Mouse (Mus musculus): ENCODE results near the gene Camk2d. TPM values are rescaled to one million over a fixed set of nuclear protein-coding genes. Genes with fewer than 3 reads are reported as not detected.

Camk2d gene
- total RNA-seq, 1 experiment from 2014 or later: 78.9 TPM

- DNase-seq: no peak
Measured at GRCm38 (mm10) chr3:126691565-126691964, 95.5 kb downstream of the Camk2d start.

DNA sequence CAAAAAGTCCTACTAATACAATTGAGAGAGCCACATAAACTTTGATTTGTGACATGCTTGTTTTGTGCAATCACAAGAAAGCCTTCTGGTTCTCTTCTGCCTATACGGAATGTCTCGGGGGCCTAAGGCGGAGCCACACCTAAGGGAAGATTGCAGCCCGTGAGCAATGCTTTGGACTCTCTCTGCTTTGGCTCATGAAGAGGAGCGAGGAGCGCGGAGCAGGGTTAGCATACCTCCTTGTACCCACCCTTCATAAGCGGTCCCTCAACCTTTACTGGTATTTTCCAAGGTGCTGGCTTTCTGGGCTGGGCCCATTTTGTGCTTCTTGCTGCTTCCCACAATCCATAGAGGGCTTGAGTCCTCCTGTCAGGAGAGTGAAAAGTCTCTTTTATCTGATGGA is 96.7 kb downstream of the Camk2d start:
- peak; percentile 15 for DNase-seq

- peak; percentile 42 for DNase-seq
Measured at GRCm38 (mm10) chr3:126693302-126693701, 97.2 kb downstream of the Camk2d start.

- DNase-seq: peak; percentile 81
Measured at GRCm38 (mm10) chr3:126695456-126696293, 99.6 kb downstream of the Camk2d start.

DNA sequence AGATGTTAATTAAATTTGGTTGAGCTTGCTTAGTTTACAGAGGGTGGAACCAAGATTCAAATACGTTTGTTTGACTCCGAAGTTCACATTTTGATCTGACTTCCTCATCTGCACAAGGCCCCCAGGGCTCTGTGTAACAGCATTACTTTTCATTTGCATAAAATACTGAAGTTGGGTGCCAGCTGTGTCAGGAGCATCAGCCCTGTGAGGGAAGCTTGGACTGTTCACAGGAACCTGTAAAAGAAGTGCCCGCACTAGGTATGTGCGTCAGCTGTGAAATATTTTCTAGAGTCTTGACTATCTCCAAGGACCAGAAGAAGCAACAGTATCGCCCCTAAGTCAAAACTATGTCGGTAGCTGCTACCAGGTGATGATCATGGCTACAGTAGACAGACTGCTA is 100.5 kb downstream of the Camk2d start:
- DNase-seq: no peak

GRCm38 (mm10) chr3:126699740-126700139 is 103.6 kb downstream of the Camk2d start:
- DNase-seq: no peak

DNA sequence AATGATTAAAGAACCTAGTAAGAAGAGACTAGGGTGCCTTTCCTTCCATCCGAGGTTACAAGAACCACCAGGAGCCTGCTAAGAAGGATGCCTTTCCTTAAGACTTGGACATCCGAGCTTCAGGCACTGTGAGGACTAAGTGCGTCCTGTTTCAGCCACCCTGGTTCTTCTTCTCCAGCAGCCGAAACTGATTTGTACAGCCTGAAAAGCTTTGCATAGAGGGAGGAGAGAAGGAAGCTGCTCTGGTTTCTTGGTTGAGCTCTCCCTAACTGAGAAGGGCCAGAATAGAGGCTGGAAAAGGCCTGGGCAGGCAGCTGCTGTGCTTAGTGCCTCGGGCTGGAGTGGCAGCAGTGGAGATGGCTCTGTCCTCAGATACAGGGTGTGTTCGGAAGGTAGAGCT is 105.0 kb downstream of the Camk2d start:
- DNase-seq: no peak

GRCm38 (mm10) chr3:126701586-126701985 is 105.5 kb downstream of the Camk2d start:
- DNase-seq: no peak

- DNase-seq: no peak
Measured at GRCm38 (mm10) chr3:126705490-126705889, 109.4 kb downstream of the Camk2d start.

- DNase-seq: no peak
Measured at GRCm38 (mm10) chr3:126714281-126714680, 118.2 kb downstream of the Camk2d start.

- DNase-seq: no peak
Measured at GRCm38 (mm10) chr3:126723021-126723449, 126.9 kb downstream of the Camk2d start.

GRCm38 (mm10) chr3:126723458-126723857 is 127.4 kb downstream of the Camk2d start:
- DNase-seq: no peak

- no peak for DNase-seq
Measured at GRCm38 (mm10) chr3:126725647-126726046, 129.5 kb downstream of the Camk2d start.

GRCm38 (mm10) chr3:126727387-126727786 is 131.3 kb downstream of the Camk2d start:
- no peak for DNase-seq

GRCm38 (mm10) chr3:126730411-126730810 is 134.3 kb downstream of the Camk2d start:
- DNase-seq: no peak

- no peak for DNase-seq
Measured at GRCm38 (mm10) chr3:126732323-126732722, 136.2 kb downstream of the Camk2d start.

DNA sequence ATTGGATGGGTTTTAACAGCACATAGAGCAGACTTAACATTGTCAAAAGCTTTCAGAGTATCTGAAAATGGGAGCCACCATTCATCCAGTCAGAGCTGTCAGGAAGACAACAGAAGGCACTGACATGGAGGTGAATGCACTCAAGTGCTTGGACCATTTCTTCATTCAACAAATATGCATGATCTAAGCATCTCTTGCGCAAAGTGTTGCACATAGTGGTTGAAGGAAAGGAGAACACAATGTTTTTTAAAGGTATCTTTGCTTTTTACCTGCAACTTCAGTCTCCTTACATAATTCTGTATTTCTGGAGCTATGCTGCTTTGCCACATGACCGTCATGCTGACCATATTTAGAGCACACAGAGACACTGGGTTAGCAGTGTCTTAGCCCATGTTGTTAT is 138.4 kb downstream of the Camk2d start:
- no peak for DNase-seq

GRCm38 (mm10) chr3:126735211-126735610 is 139.1 kb downstream of the Camk2d start:
- DNase-seq: no peak

- DNase-seq: no peak
Measured at GRCm38 (mm10) chr3:126737128-126737527, 141.0 kb downstream of the Camk2d start.

GRCm38 (mm10) chr3:126740146-126740545 is 144.0 kb downstream of the Camk2d start:
- DNase-seq: no peak

DNA sequence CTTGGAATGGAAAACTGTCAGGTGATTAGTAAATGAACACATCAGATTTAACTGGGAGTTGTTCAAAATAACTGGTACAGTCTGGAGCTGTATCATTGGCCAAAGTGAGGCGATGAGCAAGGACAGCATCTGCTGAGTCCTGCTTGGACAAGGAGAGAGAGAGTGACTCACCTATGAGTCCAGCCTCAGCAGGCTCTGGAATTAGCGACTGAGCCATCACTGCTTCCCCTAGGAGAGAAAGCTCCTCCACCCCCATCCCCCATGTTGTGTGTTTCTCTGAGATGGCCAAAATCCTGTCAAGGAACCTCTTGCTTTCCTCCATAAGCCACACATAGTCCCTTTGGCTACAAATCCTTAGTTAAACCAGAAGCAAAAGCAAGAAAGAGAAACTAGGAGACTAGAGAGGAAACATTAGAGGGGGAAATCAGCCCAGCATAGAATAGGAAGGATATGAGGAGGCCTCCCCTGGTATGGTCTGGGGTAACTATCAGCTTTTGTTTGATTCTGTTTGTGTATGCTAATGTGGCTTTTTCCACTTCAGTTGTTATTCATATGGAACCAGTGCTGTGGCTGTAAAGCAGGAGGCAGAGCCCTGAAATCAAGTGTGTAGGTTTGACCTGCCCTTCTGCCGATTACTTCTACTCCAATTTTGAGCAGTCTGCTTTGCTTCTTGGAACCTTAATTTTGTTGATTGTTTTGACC is 148.5 kb downstream of the Camk2d start:
- DNase-seq: peak; percentile 30

DNA sequence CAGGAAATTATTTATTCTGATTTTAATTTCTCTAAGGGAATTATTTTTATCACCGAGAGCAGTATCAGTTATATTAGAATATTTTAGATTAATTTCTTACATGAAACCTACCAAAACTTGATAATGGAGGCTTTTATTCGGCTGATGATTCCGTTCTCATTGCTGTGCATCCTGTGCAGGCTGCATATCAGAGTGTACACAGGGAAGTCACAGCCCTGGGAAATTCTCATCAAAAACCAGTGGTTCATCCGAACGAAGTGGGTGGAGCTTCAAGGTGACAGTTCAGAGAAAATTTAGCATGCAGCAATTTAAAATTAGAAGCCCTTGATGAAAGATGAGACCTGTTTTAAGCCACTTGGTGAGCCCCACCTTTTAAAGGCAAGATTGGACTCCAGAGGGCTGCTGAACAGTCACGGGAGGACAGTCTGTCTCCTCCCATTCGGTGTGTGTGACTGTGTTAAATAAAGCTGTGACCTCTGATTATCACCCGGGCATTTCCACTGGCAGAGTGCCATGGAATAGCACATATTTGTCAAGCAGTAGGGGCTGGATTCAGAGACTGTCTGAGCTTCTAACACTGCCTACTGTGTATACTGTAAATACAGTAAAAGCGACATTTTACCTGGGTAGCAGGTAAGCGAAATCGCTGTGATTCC is 150.2 kb downstream of the Camk2d start:
- DNase-seq: peak; percentile 37

DNA sequence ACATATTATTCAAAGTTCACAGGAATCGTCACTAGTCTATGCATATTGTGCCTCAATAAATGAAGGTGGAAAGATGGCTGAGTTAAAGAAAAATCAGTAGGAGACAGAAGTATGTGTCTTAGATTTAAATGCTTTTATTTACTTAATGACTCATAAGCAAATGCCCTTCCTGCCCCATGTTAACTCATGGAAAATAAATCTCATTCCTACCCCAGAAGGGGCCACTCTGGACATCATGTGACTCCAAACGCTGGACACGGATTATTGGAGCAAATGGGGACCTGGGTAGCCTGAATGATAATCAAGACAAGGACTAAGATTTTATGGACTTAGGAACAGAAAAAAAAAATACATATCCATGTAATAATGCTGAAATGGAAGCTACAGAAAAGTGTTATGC is 151.5 kb downstream of the Camk2d start:
- no peak for DNase-seq

Data from adrenal gland, postnatal 14 days (tissue).